Mouse (Mus musculus) cerebellum, postnatal 14 days (tissue): ENCODE data around the gene Tac4.

ENCODE experiments used
- DNase-seq, 2 experiments: peaks; one replicate each; pipeline ENCODE4 v3.0.0; 2021; ENCODE audit warnings: mixed read lengths in 2 of 2

The Tac4 gene

GRCm38 (mm10) chr11:95261178-95261751, at the start of gene Tac4:
Gene Tac4, plus strand, starts transcription at chr11:95261529.
- DNase-seq: peak in 1 of 2 experiments; percentile 20

GRCm38 (mm10) chr11:95213607-95214006, 47.7 kb upstream of the Tac4 start:
- DNase-seq: no peak

- no peak for DNase-seq
Observed at GRCm38 (mm10) chr11:95214305-95214704, 47.0 kb upstream of the Tac4 start.

- DNase-seq: no peak
Observed at GRCm38 (mm10) chr11:95216193-95216592, 45.1 kb upstream of the Tac4 start.

- DNase-seq: peak; percentile 24 to 43
Observed at GRCm38 (mm10) chr11:95219111-95219510, 42.2 kb upstream of the Tac4 start.

- DNase-seq: peak; percentile 28 to 60
Observed at GRCm38 (mm10) chr11:95223473-95223872, 37.9 kb upstream of the Tac4 start.

GRCm38 (mm10) chr11:95224124-95224893, 37.0 kb upstream of the Tac4 start:
- DNase-seq: no peak

- no peak for DNase-seq
Observed at GRCm38 (mm10) chr11:95225448-95225847, 35.9 kb upstream of the Tac4 start.

GRCm38 (mm10) chr11:95227467-95227866, 33.9 kb upstream of the Tac4 start:
- no peak for DNase-seq

- peak; percentile 92 to 94 for DNase-seq
Observed at GRCm38 (mm10) chr11:95231688-95232328, 29.5 kb upstream of the Tac4 start.

- no peak for DNase-seq
Observed at GRCm38 (mm10) chr11:95232329-95232696, 29.0 kb upstream of the Tac4 start.

GRCm38 (mm10) chr11:95238477-95238876, 22.9 kb upstream of the Tac4 start:
- DNase-seq: no peak

- no peak for DNase-seq
Observed at GRCm38 (mm10) chr11:95242653-95243052, 18.7 kb upstream of the Tac4 start.

GRCm38 (mm10) chr11:95245456-95245855, 15.9 kb upstream of the Tac4 start:
- DNase-seq: no peak

- DNase-seq: no peak
Observed at GRCm38 (mm10) chr11:95247065-95247464, 14.3 kb upstream of the Tac4 start.

GRCm38 (mm10) chr11:95250110-95250509, 11.2 kb upstream of the Tac4 start:
- no peak for DNase-seq

GRCm38 (mm10) chr11:95251295-95251694, 10.0 kb upstream of the Tac4 start:
- DNase-seq: peak; percentile 90

- no peak for DNase-seq
Observed at GRCm38 (mm10) chr11:95252104-95252503, 9.2 kb upstream of the Tac4 start.

- DNase-seq: peak; percentile 48 to 62
Observed at GRCm38 (mm10) chr11:95254165-95254564, 7.2 kb upstream of the Tac4 start.

GRCm38 (mm10) chr11:95255747-95256146, 5.6 kb upstream of the Tac4 start:
- DNase-seq: no peak

- no peak for DNase-seq
Observed at GRCm38 (mm10) chr11:95257930-95258329, 3.4 kb upstream of the Tac4 start.

- peak; percentile 72 to 89 for DNase-seq
Observed at GRCm38 (mm10) chr11:95258490-95258889, 2.8 kb upstream of the Tac4 start.

- peak; percentile 94 to 95 for DNase-seq
Observed at GRCm38 (mm10) chr11:95259088-95259849, 2.1 kb upstream of the Tac4 start.
